Mouse (Mus musculus) spleen, embryonic (tissue): ENCODE measurements around the gene Def8.

Experiments
- CTCF ChIA-PET: fragments of 350-600 bp; sonication (Branson Sonifier 250); formaldehyde crosslinking; loops from one replicate; lab custom pipeline; 2022; lab: Charles Lee

The Def8 gene

GRCm38 (mm10) chr8:123423441-123423840 is at the start of gene Def8:
TSS of gene Def8 (plus strand) at chr8:123423527.
- CTCF ChIA-PET = no interaction called here

DNA sequence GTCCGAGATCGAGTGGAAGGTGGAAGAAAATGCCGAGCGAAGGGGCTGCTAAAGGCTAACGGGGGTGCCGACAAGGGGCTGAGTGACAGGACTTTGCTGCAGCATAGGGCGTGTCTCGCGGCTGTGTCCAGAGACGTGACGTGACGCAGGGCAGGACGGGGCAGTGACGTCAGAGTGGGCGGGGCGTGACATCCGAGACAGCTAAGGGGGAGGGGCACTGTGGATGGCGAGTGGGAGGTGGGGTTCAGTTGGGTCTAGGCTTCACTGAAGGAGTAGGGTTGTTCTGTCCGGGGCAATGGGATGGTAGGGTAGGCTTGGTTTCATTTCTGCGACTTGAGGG is 49.1 kb upstream of the Def8 start:
- CTCF ChIA-PET = no interaction called here

DNA sequence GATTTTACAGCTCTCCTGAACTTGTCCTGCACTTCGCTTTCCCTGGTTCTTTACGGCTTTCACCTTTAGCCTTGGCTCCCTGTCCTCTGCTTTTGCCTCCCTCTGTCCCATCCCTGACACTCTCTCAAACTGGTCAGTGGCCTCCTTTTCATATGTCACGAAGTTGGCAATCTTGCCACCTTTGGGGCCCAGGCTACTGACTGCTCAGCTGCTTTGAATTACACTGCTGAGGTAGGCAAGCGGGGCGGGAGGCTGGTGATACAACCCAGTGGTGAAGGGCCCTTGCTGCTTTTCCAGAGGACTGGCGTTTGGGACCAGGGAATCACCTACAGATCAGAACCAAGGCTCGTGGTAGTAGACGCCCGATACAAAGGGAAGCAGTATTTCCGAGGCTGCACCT is 47.6 kb upstream of the Def8 start:
- CTCF ChIA-PET = no interaction called here

GRCm38 (mm10) chr8:123376106-123376505 is 47.2 kb upstream of the Def8 start:
- CTCF ChIA-PET = no interaction called here

- CTCF ChIA-PET = no interaction called here
These were observed 41.6 kb upstream of the Def8 start for GRCm38 (mm10) chr8:123381711-123382110.

- CTCF ChIA-PET = no interaction called here
These were observed 40.8 kb upstream of the Def8 start for GRCm38 (mm10) chr8:123382516-123382915.

GRCm38 (mm10) chr8:123384883-123385540 is 38.3 kb upstream of the Def8 start:
- CTCF ChIA-PET = interaction anchor here (0.6 to 1.0 kb wide), 3 partner anchors 24 to 101 kb away, joined by 4 to 6 read pairs (median 5); no protein-coding TSS in a partner anchor

DNA sequence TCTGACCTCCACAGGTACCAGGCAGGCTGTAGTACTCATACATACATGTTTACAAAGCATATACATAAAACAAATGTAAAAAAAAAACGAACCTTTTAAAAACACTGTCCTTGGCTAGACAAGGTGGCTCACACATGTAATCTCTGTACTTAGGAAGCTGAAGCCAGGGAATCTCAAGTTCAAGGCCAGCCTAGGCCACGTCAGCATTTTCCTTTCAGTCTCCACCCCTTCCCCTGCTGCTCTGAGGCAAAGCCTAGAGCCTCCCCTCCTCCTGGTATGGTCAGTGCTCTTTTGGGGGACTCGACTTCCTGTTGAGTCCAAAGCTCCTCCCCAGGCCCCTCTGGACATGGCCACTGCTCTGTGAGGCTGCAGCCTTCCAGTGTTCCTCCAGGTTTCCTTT is 36.3 kb upstream of the Def8 start:
- CTCF ChIA-PET = no interaction called here

DNA sequence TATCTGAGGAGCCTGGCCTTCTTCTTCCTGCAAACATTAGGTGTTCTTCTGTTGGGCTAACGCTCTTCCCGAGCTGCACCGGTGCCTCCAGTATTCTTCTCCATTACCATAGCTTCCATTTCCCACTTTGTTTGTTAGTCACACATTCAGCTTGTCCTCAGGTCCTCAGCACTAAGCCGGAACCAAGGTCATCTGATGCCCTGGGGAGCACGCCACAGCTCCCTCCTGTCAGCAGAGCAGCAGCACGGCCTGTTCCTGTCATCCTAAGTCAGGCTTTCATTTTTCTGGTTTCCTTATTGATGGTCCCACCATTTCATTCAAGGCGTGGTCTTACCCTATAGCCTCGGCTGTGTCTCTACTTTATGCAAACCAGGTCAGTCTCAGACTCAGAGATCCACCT is 35.5 kb upstream of the Def8 start:
- CTCF ChIA-PET = no interaction called here

DNA sequence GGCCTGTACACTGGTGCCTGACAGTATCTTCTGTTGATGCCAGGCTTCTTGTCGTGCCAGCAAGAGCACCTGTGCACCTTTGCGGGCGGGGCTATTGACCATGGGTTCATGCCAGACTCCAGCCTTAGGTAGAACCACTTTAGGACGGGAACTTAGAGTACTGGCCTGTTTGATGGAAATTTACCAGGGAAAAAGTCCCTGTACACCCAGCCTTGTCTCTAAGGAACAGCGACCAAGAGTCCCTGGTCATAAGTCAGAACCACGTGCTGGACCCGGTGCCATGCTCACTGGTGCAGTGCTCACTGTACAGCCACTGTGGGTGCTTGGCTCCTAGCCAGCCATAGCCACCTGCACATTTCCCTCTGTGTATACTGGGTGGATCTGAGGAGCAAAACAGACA is 34.3 kb upstream of the Def8 start:
- CTCF ChIA-PET = no interaction called here

GRCm38 (mm10) chr8:123398308-123398707 is 25.0 kb upstream of the Def8 start:
- CTCF ChIA-PET = no interaction called here

DNA sequence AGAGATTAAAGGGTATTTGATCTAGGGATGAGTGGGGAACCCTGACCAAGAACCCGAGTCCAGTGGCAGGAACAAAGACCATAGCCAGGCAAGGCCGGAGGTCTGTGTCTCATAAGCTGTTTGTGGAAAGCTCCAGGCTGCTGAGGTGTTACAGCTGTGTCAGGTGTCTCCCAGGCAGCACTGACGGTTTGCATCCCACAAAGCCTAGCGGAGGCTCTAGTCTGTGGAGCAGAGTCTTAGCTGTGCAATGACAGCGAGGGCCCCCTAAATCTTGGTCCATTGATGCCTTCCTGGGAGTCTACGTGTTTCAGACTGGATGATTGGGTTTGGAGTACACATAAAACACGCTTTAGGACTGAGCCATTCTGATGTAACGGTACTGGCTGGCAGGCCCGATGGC is 21.4 kb upstream of the Def8 start:
- CTCF ChIA-PET = no interaction called here

- CTCF ChIA-PET = no interaction called here
These were observed 20.5 kb upstream of the Def8 start for GRCm38 (mm10) chr8:123402730-123403326.

- CTCF ChIA-PET = no interaction called here
These were observed 18.8 kb upstream of the Def8 start for GRCm38 (mm10) chr8:123404521-123404920.

GRCm38 (mm10) chr8:123406786-123407185 is 16.5 kb upstream of the Def8 start, which contains the start of gene Mc1r:
TSS of gene Mc1r (plus strand) at chr8:123407107.
- CTCF ChIA-PET = no interaction called here

GRCm38 (mm10) chr8:123407612-123408011 is 15.7 kb upstream of the Def8 start:
- CTCF ChIA-PET = no interaction called here

GRCm38 (mm10) chr8:123408586-123409544 is 14.5 kb upstream of the Def8 start:
- CTCF ChIA-PET = no interaction called here

GRCm38 (mm10) chr8:123410049-123410587 is 13.2 kb upstream of the Def8 start:
- CTCF ChIA-PET = no interaction called here

DNA sequence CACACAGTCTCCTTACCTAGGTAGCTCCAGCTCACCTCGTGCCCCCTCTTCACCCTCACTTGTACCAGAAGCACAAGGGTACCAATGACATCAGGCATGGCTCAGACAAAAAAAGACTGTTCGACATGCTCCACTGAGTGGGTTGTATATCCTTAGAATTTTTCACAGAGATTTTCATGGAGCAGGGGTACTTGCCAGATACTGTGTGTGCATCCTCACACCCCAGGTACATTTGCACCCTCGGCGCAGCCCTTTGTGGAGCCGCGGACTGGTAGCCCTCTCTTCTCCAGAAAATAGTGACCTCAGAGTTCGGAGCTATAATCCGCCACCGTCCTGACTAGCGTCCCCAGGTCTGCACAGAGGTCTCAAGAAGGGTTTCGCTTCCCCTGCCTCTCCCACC is 12.5 kb upstream of the Def8 start:
- CTCF ChIA-PET = no interaction called here

GRCm38 (mm10) chr8:123411246-123411645 is 12.1 kb upstream of the Def8 start, which contains the start of gene Tubb3:
TSS of gene Tubb3 (plus strand) at chr8:123411424.
- CTCF ChIA-PET = no interaction called here

- CTCF ChIA-PET = interaction anchor here (0.6 kb wide), 1 partner anchor 789 kb away, joined by 4 read pairs; no protein-coding TSS in a partner anchor
These were observed 11.5 kb upstream of the Def8 start for GRCm38 (mm10) chr8:123411781-123412327.
